Mouse (Mus musculus) liver, embryonic 14.5 days (tissue): ENCODE measurements around the gene Celf5. TPM values are rescaled to one million over a fixed set of nuclear protein-coding genes. Genes with fewer than 3 reads are reported as not detected.

Experiments used
- ATAC-seq: fragments of 200-750 bp; cut with Nextera tagmentation; 2 replicates; pipeline ENCODE4 v1.8.0; 2017; ENCODE audit warnings: moderate number of reproducible peaks, mild to moderate bottlenecking, moderate library complexity; ENCODE audit not compliant: insufficient read depth
- DNase-seq, 3 experiments: peaks; one replicate each; pipeline ENCODE4 v3.0.0-alpha.2; 2012 to 2013; ENCODE audit warnings: low read depth in 3 of 3, low spot score in 3 of 3
- H3K27ac ChIP-seq: fragments of 300-500 bp; sonication (generic); 2 replicates; pipeline ENCODE4 v1.5.1; 2014; ENCODE audit warnings: moderate library complexity, mild to moderate bottlenecking, control low read depth, inconsistent platforms
- H3K27me3 ChIP-seq: fragments of 300-500 bp; sonication (generic); 2 replicates; pipeline ENCODE4 v1.6.1; 2014; ENCODE audit warnings: mild to moderate bottlenecking, low read length, moderate library complexity; ENCODE audit not compliant: control insufficient read depth, insufficient read depth
- H3K36me3 ChIP-seq: fragments of 300-500 bp; sonication (generic); replicated peaks from 2 replicates; pipeline ENCODE4 v1.6.1; 2014; ENCODE audit warnings: low read depth; ENCODE audit not compliant: control insufficient read depth, insufficient read depth
- H3K4me1 ChIP-seq, 2 experiments: fragments of 200-500 bp in 1 of 2; fragments of 300-500 bp in 1 of 2; sonication (generic) in 1 of 2; replicated peaks; 2 replicates each; pipeline ENCODE4 v1.6.1; 2012 to 2014; ENCODE audit warnings: antibody characterized with exemption in 1 of 2, inconsistent platforms in 1 of 2, low read length in 1 of 2; ENCODE audit not compliant: control insufficient read depth in 2 of 2, insufficient read depth in 2 of 2
- H3K4me2 ChIP-seq: fragments of 300-500 bp; sonication (generic); 2 replicates; pipeline ENCODE4 v1.6.1; 2014; ENCODE audit warnings: low read depth, mild to moderate bottlenecking, control low read depth, moderate library complexity
- H3K4me3 ChIP-seq, 2 experiments: fragments of 200-500 bp in 1 of 2; fragments of 300-500 bp in 1 of 2; sonication (generic) in 1 of 2; 2 replicates each; pipeline ENCODE4 v1.5.1; 2012 to 2014; ENCODE audit warnings: low read depth in 2 of 2, low read length in 2 of 2, mild to moderate bottlenecking in 2 of 2, control low read depth in 1 of 2, inconsistent platforms in 1 of 2, moderate library complexity in 1 of 2; ENCODE audit not compliant: insufficient read depth in 1 of 2
- H3K9ac ChIP-seq: fragments of 300-500 bp; sonication (generic); replicated peaks from 2 replicates; pipeline ENCODE4 v1.6.1; 2014; ENCODE audit warnings: mild to moderate bottlenecking, control low read depth, moderate library complexity
- H3K9me3 ChIP-seq: fragments of 300-500 bp; sonication (generic); 2 replicates; pipeline ENCODE4 v1.6.1; 2016; ENCODE audit warnings: low read length, mixed read lengths; ENCODE audit not compliant: control insufficient read depth
- CTCF ChIP-seq: IDR thresholded peaks from 2 replicates; pipeline ENCODE4 v1.5.1; 2016; ENCODE audit warnings: antibody characterized with exemption, low read depth, control low read depth
- EP300 ChIP-seq: IDR thresholded peaks from 2 replicates; pipeline ENCODE4 v1.6.1; 2016; ENCODE audit warnings: antibody characterized with exemption, low read depth
- WGBS: fragments of 180-500 bp; shearing (Covaris S2); extraction: QIAGEN DNeasy Blood & Tissue Kit; methylation state at CpG from one replicate; pipeline ENCODE4 v1.1.7; 2014; ENCODE audit not compliant: insufficient replicate concordance; 5-methylcytosine and 5-hydroxymethylcytosine counted together
- polyA plus RNA-seq, 2 experiments: library from polyadenylated mRNA; depleted of rRNA in 1 of 2; stranded (reverse) in 1 of 2; unstranded in 1 of 2; fragments of >200 nt; fragmentation: Nextera tagmentation in 1 of 2; extraction: Ambion mirVana in 1 of 2; gene quantifications; 2 replicates each; pipeline versions ENCODE4 v1.2.1 to v1.2.3; 2012 to 2014

Gene Celf5
- polyA plus RNA-seq, 2 experiments = 0.02 TPM; not detected in 1

DNA sequence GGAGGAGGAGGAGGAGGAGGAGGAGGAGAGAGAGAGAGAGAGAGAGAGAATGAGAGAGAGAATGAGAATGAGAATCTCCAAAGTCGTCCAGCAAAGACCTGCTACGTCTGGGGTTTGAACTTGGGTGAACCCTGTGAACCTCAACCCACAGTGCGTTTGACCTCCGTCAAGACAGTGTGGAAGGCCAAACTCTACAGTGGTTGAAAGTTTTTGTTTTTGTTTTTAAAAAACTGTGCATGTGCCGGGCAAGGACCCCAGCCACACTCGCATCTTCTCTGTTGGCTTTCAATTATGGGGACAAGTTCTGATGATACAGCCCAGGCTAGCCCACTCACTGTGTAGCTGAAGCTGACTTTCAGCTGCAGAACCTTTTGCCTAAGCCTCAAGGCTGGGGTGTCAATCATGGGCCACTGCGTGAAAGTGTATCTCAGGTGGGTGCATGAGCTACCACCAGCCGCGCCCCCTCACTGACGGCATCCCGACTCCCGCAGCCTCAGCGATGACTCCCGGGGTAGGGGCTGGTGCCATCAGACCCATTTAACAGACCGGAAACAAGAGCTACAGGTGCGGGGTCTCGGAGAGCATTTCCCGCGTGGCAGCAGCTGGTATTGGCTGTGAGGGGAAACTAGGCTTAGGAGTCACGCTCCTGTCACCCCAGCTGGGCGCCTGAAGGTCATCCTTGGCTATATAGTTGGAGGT is 50.2 kb downstream of the Celf5 start:
- H3K9me3 ChIP-seq = no peaks in the 10 kb centered on the region
- 55% methylated on average over 21 of the region's 21 CpGs for WGBS
- TF ChIP-seq EP300 = no peak
- TF ChIP-seq CTCF = no peak
- no peaks in the 10 kb centered on the region for H3K36me3 ChIP-seq
- no peak overlapping the region for H3K4me3 ChIP-seq
- H3K27ac ChIP-seq = no peak overlapping the region
- no peak overlapping the region for H3K9ac ChIP-seq
- ATAC-seq = no peak
- no peak for DNase-seq
- peaks cover 27% of the 10 kb centered on the region for H3K27me3 ChIP-seq
- peak overlapping the region; percentile 44 for H3K4me2 ChIP-seq
- peaks cover 4 to 8% of the 10 kb centered on the region in 2 experiments for H3K4me1 ChIP-seq

DNA sequence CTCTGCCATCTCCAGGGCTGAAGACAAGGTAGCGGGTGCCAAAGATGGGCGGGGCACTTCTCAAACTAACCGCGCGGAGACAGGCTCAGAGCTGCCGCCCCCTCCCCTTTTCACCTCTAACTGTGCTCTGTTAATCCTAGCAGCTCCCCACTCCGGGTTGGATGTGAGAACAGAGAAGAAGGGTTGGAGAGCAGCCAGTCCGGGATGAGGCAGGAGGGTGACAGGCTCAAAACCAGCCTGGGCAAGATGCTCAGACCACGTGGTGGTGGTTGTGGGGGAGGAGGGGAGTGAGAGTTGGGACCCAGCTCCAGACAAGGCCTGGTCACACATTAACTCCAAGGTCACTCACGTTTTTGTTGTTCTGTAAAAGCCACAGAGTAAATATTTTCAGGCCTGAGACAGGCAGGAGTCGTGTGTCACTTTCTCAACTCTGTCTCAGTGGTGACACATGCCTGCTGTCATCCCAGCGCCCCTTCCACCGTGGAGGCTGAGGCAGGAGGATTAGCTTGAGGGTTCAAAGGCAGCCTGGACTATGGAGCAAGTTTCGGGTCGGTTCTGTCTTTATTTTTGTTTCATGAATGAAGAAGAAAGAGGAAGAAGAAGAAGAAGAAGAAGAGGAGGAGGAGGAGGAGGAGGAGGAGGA is 50.9 kb downstream of the Celf5 start:
- 13% methylated on average over 15 of the region's 15 CpGs for WGBS

GRCm38 (mm10) chr10:81430831-81431525 is 51.5 kb downstream of the Celf5 start:
- ATAC-seq (no peak; the same call in 1 of the 2 replicates), DNase-seq (no peak)
- Histone ChIP-seq H3K4me3 (peak overlapping the region; percentile 61 to 67), H3K36me3 (no peaks in the 10 kb centered on the region), H3K9me3 (no peaks in the 10 kb centered on the region), H3K4me1 (peaks cover 4 to 8% of the 10 kb centered on the region in 2 experiments), H3K4me2 (peak overlapping the region; percentile 94), H3K27ac (no peak overlapping the region), H3K9ac (no peak overlapping the region), H3K27me3 (peaks cover 40% of the 10 kb centered on the region)
- TF ChIP-seq CTCF = no peak
- no peak for TF ChIP-seq EP300
- WGBS = 3% methylated on average over 57 of the region's 70 CpGs

More for the DNA sequence above, 50.9 kb downstream of the Celf5 start:
- Histone ChIP-seq H3K36me3 (no peaks in the 10 kb centered on the region), H3K27ac (no peak overlapping the region), H3K4me2 (peak overlapping the region; percentile 94), H3K4me3 (no peak overlapping the region; a peak in 1 of 4 replicates), H3K27me3 (peaks cover 33% of the 10 kb centered on the region), H3K4me1 (peaks cover 4 to 8% of the 10 kb centered on the region in 2 experiments), H3K9me3 (no peaks in the 10 kb centered on the region), H3K9ac (no peak overlapping the region)
- DNase-seq (no peak), ATAC-seq (no peak)
- TF ChIP-seq CTCF (no peak), EP300 (no peak)

- Histone ChIP-seq H3K4me2 (peak overlapping the region; percentile 94), H3K9ac (peak overlapping the region; percentile 64), H3K4me1 (peaks cover 4 to 8% of the 10 kb centered on the region in 2 experiments), H3K9me3 (no peaks in the 10 kb centered on the region), H3K27ac (peak overlapping the region; percentile 41), H3K36me3 (no peaks in the 10 kb centered on the region), H3K4me3 (peak overlapping the region; percentile 61 to 67), H3K27me3 (peaks cover 46% of the 10 kb centered on the region)
- WGBS = under 1% methylated on average over 59 of the region's 89 CpGs
- peak; percentile 27; the same call in 1 of the 2 replicates for ATAC-seq
- no peak for DNase-seq
- TF ChIP-seq EP300 = no peak
- TF ChIP-seq CTCF = no peak
Measured at GRCm38 (mm10) chr10:81430141-81430830, 52.2 kb downstream of the Celf5 start.
